Mouse (Mus musculus) midbrain, postnatal 0 days (tissue): ENCODE measurements around the gene Hbb-bt. TPM values are rescaled to one million over a fixed set of nuclear protein-coding genes. Genes with fewer than 3 reads are reported as not detected.
"Not testable (repeated sequence)": the region's sequence is repeated elsewhere in the genome, so short reads cannot be mapped to it uniquely, and the experiment has no call there.

Experiments
- ATAC-seq: fragments of 200-750 bp; cut with Nextera tagmentation; 2 replicates; pipeline ENCODE4 v1.8.0; 2017; ENCODE audit warnings: moderate number of reproducible peaks, mild to moderate bottlenecking, moderate TSS enrichment, moderate library complexity; ENCODE audit not compliant: low FRiP score
- DNase-seq: peaks from one replicate; pipeline ENCODE4 v3.0.0-alpha.2; 2015; ENCODE audit warnings: low spot score
- H3K27ac ChIP-seq: fragments of 300-500 bp; sonication (generic); 2 replicates; pipeline ENCODE4 v1.5.1; 2014; ENCODE audit warnings: low read depth, mild to moderate bottlenecking, low read length, mixed read lengths
- H3K27me3 ChIP-seq: fragments of 300-500 bp; sonication (generic); 2 replicates; pipeline ENCODE4 v1.6.1; 2014; ENCODE audit warnings: low read length, control low read depth, mixed read lengths; ENCODE audit not compliant: insufficient read depth
- H3K36me3 ChIP-seq: fragments of 300-500 bp; sonication (generic); 2 replicates; pipeline ENCODE4 v1.6.1; 2014; ENCODE audit warnings: low read length, control low read depth, mixed read lengths; ENCODE audit not compliant: insufficient read depth
- H3K4me1 ChIP-seq: fragments of 300-500 bp; sonication (generic); 2 replicates; pipeline ENCODE4 v1.6.1; 2014; ENCODE audit warnings: mild to moderate bottlenecking, control low read depth, antibody characterized with exemption, low read length, mixed read lengths; ENCODE audit not compliant: insufficient read depth
- H3K4me2 ChIP-seq: fragments of 300-500 bp; sonication (generic); 2 replicates; pipeline ENCODE4 v1.6.1; 2014; ENCODE audit warnings: low read depth, mild to moderate bottlenecking, low read length, mixed read lengths; ENCODE audit not compliant: poor library complexity, severe bottlenecking
- H3K4me3 ChIP-seq: fragments of 300-500 bp; sonication (generic); 2 replicates; pipeline ENCODE4 v1.5.1; 2014; ENCODE audit warnings: low read depth, mild to moderate bottlenecking, low read length, moderate library complexity
- H3K9ac ChIP-seq: fragments of 300-500 bp; sonication (generic); replicated peaks from 2 replicates; pipeline ENCODE4 v1.6.1; 2014; ENCODE audit warnings: mild to moderate bottlenecking, low read length, moderate library complexity, mixed read lengths; ENCODE audit not compliant: poor library complexity, severe bottlenecking
- H3K9me3 ChIP-seq: fragments of 300-500 bp; sonication (generic); 2 replicates; pipeline ENCODE4 v1.6.1; 2016; ENCODE audit warnings: low read length, control low read depth
- CTCF ChIP-seq: IDR thresholded peaks from 2 replicates; pipeline ENCODE4 v1.5.1; 2016; ENCODE audit warnings: antibody characterized with exemption, mild to moderate bottlenecking
- WGBS: fragments of 180-500 bp; shearing (Covaris S2); extraction: QIAGEN DNeasy Blood & Tissue Kit; methylation state at CpG from one replicate; pipeline ENCODE4 v1.1.7; 2014; 5-methylcytosine and 5-hydroxymethylcytosine counted together
- polyA plus RNA-seq: library from polyadenylated mRNA; unstranded; fragments of >200 nt; fragmentation: Nextera tagmentation; extraction: Ambion mirVana; gene quantifications from 2 replicates; pipeline ENCODE4 v1.2.1, GENCODE M21; 2015
- total RNA-seq: library from RNA; depleted of rRNA; stranded (reverse); fragments of >200 nt; gene quantifications from 2 replicates; pipeline ENCODE4 v1.2.3, GENCODE M21; 2014; rRNA removed

Gene Hbb-bt
- total and polyA plus RNA-seq, 2 experiments from 2014 or later: 165 to 223 TPM

GRCm38 (mm10) chr7:103792669-103793388, 21.0 kb downstream of the Hbb-bt start:
- no peak for DNase-seq
- WGBS: 20% methylated on average over 4 of the region's 4 CpGs
- H3K4me3 ChIP-seq: no peak overlapping the region
- H3K9me3 ChIP-seq: no peaks in the 10 kb centered on the region
- H3K27ac ChIP-seq: no peak overlapping the region
- H3K27me3 ChIP-seq: no peaks in the 10 kb centered on the region
- ATAC-seq: no peak
- no peaks in the 10 kb centered on the region for H3K36me3 ChIP-seq
- H3K9ac ChIP-seq: no peak overlapping the region
- no peak overlapping the region for H3K4me2 ChIP-seq
- no peaks in the 10 kb centered on the region for H3K4me1 ChIP-seq
- TF ChIP-seq CTCF: no peak

GRCm38 (mm10) chr7:103791721-103792120, 22.1 kb downstream of the Hbb-bt start, which contains the start of gene Olfr67:
Gene Olfr67 (minus strand): TSS chr7:103791821.
- ATAC-seq: no peak
- Histone ChIP-seq H3K27ac (no peak within 1 kb of the TSS), H3K9ac (no peak within 1 kb of the TSS), H3K4me1 (no peaks in the 10 kb centered on the region), H3K9me3 (no peaks in the 10 kb centered on the region), H3K27me3 (no peaks in the 10 kb centered on the region), H3K4me2 (no peak within 1 kb of the TSS), H3K4me3 (no peak within 1 kb of the TSS), H3K36me3 (no peaks in the 10 kb centered on the region)
- DNase-seq: no peak
- WGBS: 83% methylated on average over 3 of the region's 3 CpGs
- TF ChIP-seq CTCF: no peak

GRCm38 (mm10) chr7:103779598-103779997, 34.2 kb downstream of the Hbb-bt start, which contains the start of gene Olfr68:
Gene Olfr68 (minus strand): TSS chr7:103779698.
- Histone ChIP-seq H3K4me1 (no peaks in the 10 kb centered on the region), H3K4me2 (no peak within 1 kb of the TSS), H3K27me3 (no peaks in the 10 kb centered on the region), H3K9ac (no peak within 1 kb of the TSS), H3K36me3 (no peaks in the 10 kb centered on the region), H3K9me3 (no peaks in the 10 kb centered on the region), H3K4me3 (no peak within 1 kb of the TSS), H3K27ac (no peak within 1 kb of the TSS)
- ATAC-seq (no peak), DNase-seq (no peak)
- 81% methylated on average over 3 of the region's 3 CpGs for WGBS
- TF ChIP-seq CTCF: no peak

- H3K4me3 ChIP-seq, H3K4me1 ChIP-seq, H3K27me3 ChIP-seq, H3K36me3 ChIP-seq, H3K9me3 ChIP-seq, DNase-seq, ATAC-seq, H3K27ac ChIP-seq, H3K9ac ChIP-seq, H3K4me2 ChIP-seq: not testable (repeated sequence)
- WGBS: 90% methylated on average over 4 of the region's 4 CpGs
These were observed 36.1 kb downstream of the Hbb-bt start for GRCm38 (mm10) chr7:103777652-103778051.

GRCm38 (mm10) chr7:103771494-103771893, 42.3 kb downstream of the Hbb-bt start, which contains the start of gene Olfr69:
Gene Olfr69 (minus strand): TSS chr7:103771594.
- no peaks in the 10 kb centered on the region for H3K4me1 ChIP-seq
- H3K27ac ChIP-seq: no peak within 1 kb of the TSS
- ATAC-seq (no peak), DNase-seq (no peak)
- no peaks in the 10 kb centered on the region for H3K36me3 ChIP-seq
- TF ChIP-seq CTCF: no peak
- no peaks in the 10 kb centered on the region for H3K27me3 ChIP-seq
- no peak within 1 kb of the TSS for H3K4me3 ChIP-seq
- WGBS: 74% methylated on average over 2 of the region's 2 CpGs
- no peak within 1 kb of the TSS for H3K9ac ChIP-seq
- H3K4me2 ChIP-seq: no peak within 1 kb of the TSS
- H3K9me3 ChIP-seq: no peaks in the 10 kb centered on the region

- H3K36me3 ChIP-seq, ATAC-seq, H3K4me3 ChIP-seq, H3K9me3 ChIP-seq, H3K27ac ChIP-seq, H3K4me1 ChIP-seq, H3K4me2 ChIP-seq, DNase-seq, H3K9ac ChIP-seq, H3K27me3 ChIP-seq: not testable (repeated sequence)
- WGBS: 86% methylated on average over 5 of the region's 6 CpGs
These were observed 46.1 kb downstream of the Hbb-bt start for GRCm38 (mm10) chr7:103767687-103768086.

Other genes starting within 250 kb of the Hbb-bt start
Only the 30 nearest of the 33 such genes appear.
- not detected in 2 replicates for gene Olfr618, start 223.9 kb downstream of the Hbb-bt start, total RNA-seq
- not detected in 2 replicates for gene Olfr618, start 223.9 kb downstream of the Hbb-bt start, polyA plus RNA-seq
- not detected in 2 replicates for gene Olfr619, start 213.4 kb downstream of the Hbb-bt start, total RNA-seq
- not detected in 2 replicates for gene Olfr619, start 213.4 kb downstream of the Hbb-bt start, polyA plus RNA-seq
- not detected in 2 replicates for gene Olfr620, start 201.5 kb downstream of the Hbb-bt start, total RNA-seq
- not detected in 2 replicates for gene Olfr620, start 201.5 kb downstream of the Hbb-bt start, polyA plus RNA-seq
- not detected in 2 replicates for gene Olfr622, start 171.3 kb downstream of the Hbb-bt start, total RNA-seq
- gene Olfr622, start 171.3 kb downstream of the Hbb-bt start, polyA plus RNA-seq: not detected in 2 replicates
- not detected in 2 replicates for gene Olfr623, start 150.3 kb downstream of the Hbb-bt start, total RNA-seq
- not detected in 2 replicates for gene Olfr623, start 150.3 kb downstream of the Hbb-bt start, polyA plus RNA-seq
- gene Olfr624, start 142.8 kb downstream of the Hbb-bt start, total RNA-seq: not detected in 2 replicates
- gene Olfr624, start 142.8 kb downstream of the Hbb-bt start, polyA plus RNA-seq: not detected in 2 replicates
- not detected in 2 replicates for gene Olfr625-ps1, start 131.3 kb downstream of the Hbb-bt start, total RNA-seq
- gene Olfr625-ps1, start 131.3 kb downstream of the Hbb-bt start, polyA plus RNA-seq: not detected in 2 replicates
- not detected in 2 replicates for gene Olfr243, start 99.3 kb downstream of the Hbb-bt start, total RNA-seq
- gene Olfr243, start 99.3 kb downstream of the Hbb-bt start, polyA plus RNA-seq: not detected in 2 replicates
- not detected in 2 replicates for gene Olfr628, start 83.6 kb downstream of the Hbb-bt start, total RNA-seq
- gene Olfr628, start 83.6 kb downstream of the Hbb-bt start, polyA plus RNA-seq: not detected in 2 replicates
- gene Olfr629, start 69.1 kb downstream of the Hbb-bt start, total RNA-seq: not detected in 2 replicates
- gene Olfr629, start 69.1 kb downstream of the Hbb-bt start, polyA plus RNA-seq: not detected in 2 replicates
- not detected in 2 replicates for gene Olfr630, start 56.7 kb downstream of the Hbb-bt start, total RNA-seq
- not detected in 2 replicates for gene Olfr630, start 56.7 kb downstream of the Hbb-bt start, polyA plus RNA-seq
- gene Olfr69, start 42.4 kb downstream of the Hbb-bt start, total RNA-seq: not detected in 2 replicates
- not detected in 2 replicates for gene Olfr69, start 42.4 kb downstream of the Hbb-bt start, polyA plus RNA-seq
- gene Olfr68, start 34.3 kb downstream of the Hbb-bt start, total RNA-seq: not detected in 2 replicates
- gene Olfr68, start 34.3 kb downstream of the Hbb-bt start, polyA plus RNA-seq: not detected in 2 replicates
- not detected in 2 replicates for gene Olfr67, start 22.2 kb downstream of the Hbb-bt start, total RNA-seq
- gene Olfr67, start 22.2 kb downstream of the Hbb-bt start, polyA plus RNA-seq: not detected in 2 replicates
- 1,016 and 1,022 TPM in 2 replicates for gene Hbb-bs, start 14.1 kb upstream of the Hbb-bt start, total RNA-seq
- gene Hbb-bs, start 14.1 kb upstream of the Hbb-bt start, polyA plus RNA-seq: 709 and 771 TPM in 2 replicates
- not detected in 2 replicates for gene Hbb-bh2, start 26.5 kb upstream of the Hbb-bt start, total RNA-seq
- not detected in 2 replicates for gene Hbb-bh2, start 26.5 kb upstream of the Hbb-bt start, polyA plus RNA-seq
- gene Hbb-bh1, start 29.2 kb upstream of the Hbb-bt start, total RNA-seq: not detected in 2 replicates
- gene Hbb-bh1, start 29.2 kb upstream of the Hbb-bt start, polyA plus RNA-seq: not detected in 2 replicates
- gene Hbb-y, start 39.2 kb upstream of the Hbb-bt start, total RNA-seq: 1.0 TPM in 1 of 2 replicates, not detected in the other
- gene Hbb-y, start 39.2 kb upstream of the Hbb-bt start, polyA plus RNA-seq: 1.1 TPM in 1 of 2 replicates, not detected in the other
- not detected in 2 replicates for gene Olfr66, start 72.3 kb upstream of the Hbb-bt start, total RNA-seq
- gene Olfr66, start 72.3 kb upstream of the Hbb-bt start, polyA plus RNA-seq: not detected in 2 replicates
- gene Olfr64, start 80.5 kb upstream of the Hbb-bt start, total RNA-seq: 0.05 TPM in 1 of 2 replicates, not detected in the other
- not detected in 2 replicates for gene Olfr64, start 80.5 kb upstream of the Hbb-bt start, polyA plus RNA-seq
- not detected in 2 replicates for gene Olfr65, start 89.5 kb upstream of the Hbb-bt start, total RNA-seq
- gene Olfr65, start 89.5 kb upstream of the Hbb-bt start, polyA plus RNA-seq: not detected in 2 replicates
- not detected in 2 replicates for gene Olfr631, start 114.8 kb upstream of the Hbb-bt start, total RNA-seq
- not detected in 2 replicates for gene Olfr631, start 114.8 kb upstream of the Hbb-bt start, polyA plus RNA-seq
- gene Olfr632, start 120.4 kb upstream of the Hbb-bt start, total RNA-seq: not detected in 2 replicates
- not detected in 2 replicates for gene Olfr632, start 120.4 kb upstream of the Hbb-bt start, polyA plus RNA-seq
- not detected in 2 replicates for gene Olfr633, start 130.4 kb upstream of the Hbb-bt start, total RNA-seq
- gene Olfr633, start 130.4 kb upstream of the Hbb-bt start, polyA plus RNA-seq: not detected in 2 replicates
- not detected in 2 replicates for gene Olfr635, start 157.2 kb upstream of the Hbb-bt start, total RNA-seq
- 0.01 TPM in 1 of 2 replicates, not detected in the other for gene Olfr635, start 157.2 kb upstream of the Hbb-bt start, polyA plus RNA-seq
- gene Olfr638, start 184.8 kb upstream of the Hbb-bt start, total RNA-seq: not detected in 2 replicates
- gene Olfr638, start 184.8 kb upstream of the Hbb-bt start, polyA plus RNA-seq: not detected in 2 replicates
- gene Olfr639, start 203.3 kb upstream of the Hbb-bt start, total RNA-seq: 0.14 TPM in 1 of 2 replicates, not detected in the other
- not detected in 2 replicates for gene Olfr639, start 203.3 kb upstream of the Hbb-bt start, polyA plus RNA-seq
- gene Olfr640, start 211.6 kb upstream of the Hbb-bt start, total RNA-seq: 0.11 TPM in 1 of 2 replicates, not detected in the other
- 0.06 TPM in 1 of 2 replicates, not detected in the other for gene Olfr640, start 211.6 kb upstream of the Hbb-bt start, polyA plus RNA-seq
- not detected in 2 replicates for gene Olfr641, start 221.4 kb upstream of the Hbb-bt start, total RNA-seq
- gene Olfr641, start 221.4 kb upstream of the Hbb-bt start, polyA plus RNA-seq: not detected in 2 replicates
- not detected in 2 replicates for gene Olfr642, start 238.7 kb upstream of the Hbb-bt start, total RNA-seq
- not detected in 2 replicates for gene Olfr642, start 238.7 kb upstream of the Hbb-bt start, polyA plus RNA-seq